25 mouse cellular contexts compared by ENCODE assay signal in genomic region chr9:21246342-21246741, GRCm38 (mm10). TPM values are rescaled to one million over a fixed set of nuclear protein-coding genes. Genes with fewer than 3 reads are reported as not detected.
"Had no signal": no experiment of that assay in that cellular context is flagged by ENCODE, and none has a peak within 500 bp of the region (broad histone marks: within the 10 kb centered on the region; RNA-seq: fewer than 3 reads in every experiment).

No protein-coding gene starts in this region.

- ATAC-seq: inflammation-experienced regulatory T-cells, adult 6 months; intestine, embryonic 16.5 days; lung, postnatal 0 days had no signal

- H3K9ac ChIP-seq: limb, embryonic 13.5 days; liver, embryonic 13.5 days; lung, embryonic 14.5 days; neural tube, embryonic 13.5 days had no signal

- H3K4me3 ChIP-seq: layer of hippocampus, adult 2 months; left cerebral cortex, adult 2 months; limb, embryonic 10.5 days; limb, embryonic 13.5 days; liver, embryonic 13.5 days; neural tube, embryonic 13.5 days had no signal

- H3K9me3 ChIP-seq: limb, embryonic 10.5 days; limb, embryonic 13.5 days; liver, embryonic 13.5 days; neural tube, embryonic 13.5 days had no signal

- H3K4me2 ChIP-seq: limb, embryonic 13.5 days; liver, embryonic 13.5 days; lung, embryonic 14.5 days; midbrain, embryonic 11.5 days; neural tube, embryonic 13.5 days had no signal

- DNase-seq: kidney, adult 18-20 months; kidney, postnatal 25 days; layer of hippocampus, adult 9-11 months; liver; liver, embryonic 13.5 days; lung, embryonic 14.5 days; midbrain, embryonic 14.5 days; retina, postnatal 1 day; right cerebral cortex, postnatal 25 days; spleen, adult 18-20 months; thymus, adult 18-20 months; thymus, postnatal 4 days had no signal

- H3K27ac ChIP-seq: kidney, postnatal 0 days; layer of hippocampus, adult 2 months; left cerebral cortex, adult 2 months; limb, embryonic 10.5 days; limb, embryonic 13.5 days; liver, embryonic 13.5 days; macrophage; neural tube, embryonic 13.5 days had no signal

- H3K36me3 ChIP-seq: limb, embryonic 10.5 days; limb, embryonic 13.5 days; liver, embryonic 13.5 days; neural tube, embryonic 13.5 days had no signal

RNA-seq across cellular contexts. Expression of gene S1pr5, which starts 1.9 kb away (rescaled TPM):
- polyA plus RNA-seq: kidney, postnatal 0 days; large intestine, adult 2 months; lung, embryonic 14.5 days; macrophage; testis, adult 2 months had no signal
